Mouse (Mus musculus): Measurements from ENCODE around the gene Six1. TPM values are rescaled to one million over a fixed set of nuclear protein-coding genes. Genes with fewer than 3 reads are reported as not detected.

The Six1 gene
- total RNA-seq, 2 experiments from 2014 or later = not detected

DNA sequence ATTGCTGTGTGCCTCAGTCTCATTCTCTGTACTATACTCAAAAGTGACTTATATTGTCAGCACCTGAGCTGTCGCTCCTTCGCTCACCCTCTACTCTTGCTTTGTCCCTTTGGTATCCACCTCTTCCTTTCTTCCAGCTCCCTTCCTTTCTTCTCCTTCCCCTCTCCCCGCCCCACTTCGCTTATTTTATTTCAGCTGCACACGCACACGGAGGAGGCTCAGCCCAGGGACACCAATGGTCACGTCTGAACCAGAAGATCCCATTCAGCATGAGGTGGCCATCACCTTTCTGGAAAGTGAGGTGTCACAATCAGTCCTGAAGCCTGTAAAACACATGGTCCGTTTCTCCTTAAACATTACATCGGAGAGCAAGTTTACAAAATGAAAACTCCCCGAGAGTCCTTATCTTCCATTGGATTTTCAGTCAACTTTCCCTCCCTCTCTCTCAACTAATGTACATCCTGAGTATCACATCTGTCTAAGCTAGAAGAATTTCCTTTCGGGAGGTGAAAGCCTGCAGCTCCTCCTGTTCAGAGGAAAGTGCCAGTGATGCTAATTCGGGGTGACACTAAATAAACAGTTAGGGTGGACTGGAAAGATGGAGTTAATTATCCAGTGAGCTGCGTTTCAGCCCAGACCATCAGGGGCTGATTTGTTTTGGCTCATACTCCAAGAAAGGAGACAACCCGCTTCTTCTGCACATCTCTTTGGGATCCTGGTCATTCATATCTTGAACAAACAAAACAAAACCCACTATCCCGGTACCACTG, 2.7 kb downstream of the Six1 start:
- ATAC-seq (replicated peaks; ENCODE audit: low FRiP score, low TSS enrichment, poor library complexity, severe bottlenecking) = no peak

- ATAC-seq (replicated peaks; ENCODE audit: low FRiP score, low TSS enrichment, poor library complexity, severe bottlenecking) = no peak
Measured at GRCm38 (mm10) chr12:73050305-73050704, 3.4 kb downstream of the Six1 start.

DNA sequence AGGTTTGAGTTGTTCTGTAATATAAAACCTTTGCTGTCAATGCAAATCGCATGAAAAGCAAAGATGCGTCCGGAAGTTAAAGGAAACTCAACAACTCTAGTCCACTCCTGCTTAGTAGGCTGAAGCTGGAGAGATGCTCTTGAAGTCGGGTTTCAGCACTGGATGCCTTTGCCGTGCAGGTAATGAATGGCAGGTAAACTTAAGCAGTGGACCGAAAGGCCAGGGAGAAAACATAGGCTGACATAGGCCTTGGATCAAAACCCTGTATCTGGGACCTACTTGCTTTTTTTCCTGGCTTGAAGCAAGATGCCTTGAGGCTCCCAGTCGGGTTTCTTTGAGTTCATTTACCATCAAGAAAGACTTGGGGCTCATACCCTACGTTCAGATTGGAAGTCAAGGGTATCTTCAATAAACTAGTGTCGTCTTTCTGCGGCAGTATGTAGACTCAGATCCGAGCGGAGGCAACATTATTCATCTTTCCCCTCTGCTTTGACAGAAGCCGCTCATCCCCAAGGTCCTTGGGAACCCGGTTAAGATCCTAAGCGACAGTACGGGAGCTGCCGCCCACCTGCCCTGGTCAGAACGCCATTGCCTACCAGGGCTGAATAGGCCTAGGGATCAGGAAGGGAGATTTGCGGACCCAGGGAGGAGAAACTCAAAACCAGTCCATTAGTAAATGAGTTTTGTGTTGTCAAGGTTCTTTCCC, 4.0 kb downstream of the Six1 start:
- ATAC-seq (replicated peaks; ENCODE audit: low FRiP score, low TSS enrichment, poor library complexity, severe bottlenecking) = no peak

DNA sequence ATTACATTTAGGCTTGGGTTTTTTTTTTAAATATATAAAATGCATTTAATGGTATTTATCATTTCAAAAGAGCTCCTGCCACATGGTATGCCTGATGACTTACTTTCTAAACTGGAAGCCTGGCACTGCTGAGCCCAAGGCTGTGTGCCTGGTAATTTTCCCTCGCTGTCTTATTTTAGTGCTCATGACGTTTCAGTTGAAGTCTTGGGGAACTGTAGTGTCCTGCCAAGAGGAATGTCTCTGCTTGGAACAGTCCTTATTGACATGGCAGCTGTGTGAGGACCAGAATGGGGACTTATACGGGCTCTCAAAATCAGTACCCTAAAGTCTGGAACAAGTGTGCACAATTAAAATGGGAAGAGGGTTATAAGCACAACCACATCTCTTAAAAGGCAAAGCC, 5.2 kb downstream of the Six1 start:
- no peak for ATAC-seq (replicated peaks; ENCODE audit: low FRiP score, low TSS enrichment, poor library complexity, severe bottlenecking)

- ATAC-seq (replicated peaks; ENCODE audit: low FRiP score, low TSS enrichment, poor library complexity, severe bottlenecking) = no peak
Measured at GRCm38 (mm10) chr12:73047576-73047975, 6.1 kb downstream of the Six1 start.

GRCm38 (mm10) chr12:73046607-73047180, 7.0 kb downstream of the Six1 start:
- ATAC-seq (replicated peaks; ENCODE audit: low FRiP score, low TSS enrichment, poor library complexity, severe bottlenecking) = peak; percentile 75

- ATAC-seq (replicated peaks; ENCODE audit: low FRiP score, low TSS enrichment, poor library complexity, severe bottlenecking) = no peak
Measured at GRCm38 (mm10) chr12:73045724-73046606, 7.7 kb downstream of the Six1 start.

DNA sequence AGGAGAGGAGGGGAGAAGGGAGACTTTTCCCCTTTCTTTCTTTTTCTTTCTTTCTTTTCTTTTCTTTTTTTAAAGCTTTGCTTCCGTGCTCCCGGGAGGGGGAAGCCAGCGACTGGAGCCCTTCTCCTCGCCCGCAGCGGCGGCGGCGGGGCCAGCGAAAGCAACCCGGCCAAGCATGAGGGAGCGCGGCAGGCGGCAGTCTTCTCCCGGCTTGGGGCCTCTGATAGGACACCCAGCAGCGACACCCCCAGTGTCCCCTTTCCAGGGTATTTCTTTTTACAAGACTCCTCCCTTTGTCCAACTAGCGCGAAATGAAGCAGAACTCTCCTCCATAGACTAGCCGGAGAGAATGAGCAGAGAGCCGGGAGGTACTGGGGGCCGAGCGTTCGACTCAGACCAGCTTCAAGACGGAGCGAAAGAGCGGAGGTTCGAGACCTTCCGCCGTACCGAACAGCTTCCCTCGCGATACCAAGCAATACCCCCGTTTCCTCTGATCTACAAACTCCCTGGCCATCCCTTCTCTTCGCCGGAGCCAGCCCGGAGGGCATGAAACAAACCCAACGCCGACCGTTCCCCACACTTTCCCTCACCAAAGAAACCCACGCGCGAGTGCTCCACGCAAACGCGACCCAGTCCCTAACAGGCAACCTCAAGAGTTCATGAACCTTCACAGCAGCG, 8.5 kb downstream of the Six1 start:
- no peak for ATAC-seq (replicated peaks; ENCODE audit: low FRiP score, low TSS enrichment, poor library complexity, severe bottlenecking)

- ATAC-seq (replicated peaks; ENCODE audit: low FRiP score, low TSS enrichment, poor library complexity, severe bottlenecking) = no peak
Measured at GRCm38 (mm10) chr12:73044221-73045045, 9.3 kb downstream of the Six1 start.

DNA sequence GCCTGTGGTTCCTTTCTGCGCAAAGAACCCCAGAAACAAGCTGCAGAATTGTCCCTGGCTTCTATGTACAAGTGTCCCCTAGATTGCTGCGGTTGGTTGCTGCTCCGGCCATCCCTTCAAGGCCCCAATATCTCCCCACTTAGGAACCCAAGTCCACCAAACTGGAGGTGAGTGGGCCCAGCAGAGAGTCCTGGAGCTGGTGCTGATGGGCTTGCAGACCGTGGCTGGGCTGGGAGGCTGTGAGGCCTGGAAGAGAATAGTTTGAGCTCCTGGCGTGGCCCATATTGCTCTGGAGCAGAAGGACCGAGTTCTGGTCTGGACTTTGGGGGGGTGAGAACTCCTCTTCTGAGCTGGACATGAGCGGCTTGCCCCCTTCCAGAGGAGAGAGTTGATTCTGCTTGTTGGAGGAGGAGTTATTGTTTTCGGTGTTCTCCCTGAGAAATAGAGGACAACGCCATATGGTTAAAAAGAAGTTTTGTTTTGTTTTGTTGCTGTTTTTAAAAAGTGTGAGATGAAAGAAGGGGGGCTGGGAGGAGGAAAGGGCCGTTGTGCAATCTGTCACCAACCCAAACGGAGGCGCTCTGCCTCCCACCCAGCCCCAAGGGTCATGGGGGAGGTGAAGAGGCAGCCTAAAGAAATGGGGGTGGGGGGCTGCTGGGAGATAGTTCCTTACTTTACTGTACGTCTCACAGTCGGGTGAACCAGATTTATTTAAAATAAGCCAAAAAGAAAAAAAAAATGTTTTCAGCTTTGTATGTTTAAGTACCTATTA, 10.1 kb downstream of the Six1 start:
- ATAC-seq (replicated peaks; ENCODE audit: low FRiP score, low TSS enrichment, poor library complexity, severe bottlenecking) = no peak

- ATAC-seq (replicated peaks; ENCODE audit: low FRiP score, low TSS enrichment, poor library complexity, severe bottlenecking) = no peak
Measured at GRCm38 (mm10) chr12:73042903-73043302, 10.8 kb downstream of the Six1 start.

DNA sequence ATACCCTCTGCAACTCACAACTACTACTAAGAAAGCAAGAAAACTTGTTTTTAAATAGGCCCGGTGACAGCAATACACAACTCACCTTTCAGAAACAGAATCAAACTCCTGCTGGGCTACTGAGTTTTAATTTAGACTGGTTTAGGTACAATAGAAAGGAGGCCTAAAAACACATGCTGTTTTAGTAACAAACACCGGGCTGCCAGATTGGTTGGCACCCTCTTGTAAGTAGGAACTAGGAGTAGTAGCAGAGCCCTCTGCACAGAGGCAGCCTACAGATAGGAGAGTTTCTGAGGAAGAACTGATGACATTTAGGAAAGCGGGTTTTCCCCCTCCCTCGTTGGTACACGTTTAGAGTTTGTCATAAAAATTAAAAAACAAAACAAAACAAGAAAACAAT, 11.3 kb downstream of the Six1 start:
- ATAC-seq (replicated peaks; ENCODE audit: low FRiP score, low TSS enrichment, poor library complexity, severe bottlenecking) = no peak

DNA sequence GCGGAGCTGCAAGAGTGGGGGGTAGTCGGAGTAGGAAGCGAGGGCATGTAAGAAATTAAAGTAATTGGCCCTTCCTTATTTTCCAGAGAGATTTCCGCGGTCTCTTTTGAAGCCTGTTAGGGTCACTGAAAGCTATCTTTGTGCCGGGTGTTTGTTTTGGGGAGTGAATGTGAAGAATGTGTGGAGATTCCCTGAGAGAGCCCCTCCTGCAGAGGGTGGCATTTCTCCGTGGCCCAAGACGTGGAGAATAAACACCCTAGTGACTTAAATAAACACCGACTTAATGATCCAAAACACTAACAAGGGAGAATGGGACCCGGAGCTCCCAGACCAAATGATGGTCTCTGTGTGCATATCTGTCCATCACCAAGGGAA, 12.4 kb downstream of the Six1 start:
- ATAC-seq (replicated peaks; ENCODE audit: low FRiP score, low TSS enrichment, poor library complexity, severe bottlenecking) = no peak

DNA sequence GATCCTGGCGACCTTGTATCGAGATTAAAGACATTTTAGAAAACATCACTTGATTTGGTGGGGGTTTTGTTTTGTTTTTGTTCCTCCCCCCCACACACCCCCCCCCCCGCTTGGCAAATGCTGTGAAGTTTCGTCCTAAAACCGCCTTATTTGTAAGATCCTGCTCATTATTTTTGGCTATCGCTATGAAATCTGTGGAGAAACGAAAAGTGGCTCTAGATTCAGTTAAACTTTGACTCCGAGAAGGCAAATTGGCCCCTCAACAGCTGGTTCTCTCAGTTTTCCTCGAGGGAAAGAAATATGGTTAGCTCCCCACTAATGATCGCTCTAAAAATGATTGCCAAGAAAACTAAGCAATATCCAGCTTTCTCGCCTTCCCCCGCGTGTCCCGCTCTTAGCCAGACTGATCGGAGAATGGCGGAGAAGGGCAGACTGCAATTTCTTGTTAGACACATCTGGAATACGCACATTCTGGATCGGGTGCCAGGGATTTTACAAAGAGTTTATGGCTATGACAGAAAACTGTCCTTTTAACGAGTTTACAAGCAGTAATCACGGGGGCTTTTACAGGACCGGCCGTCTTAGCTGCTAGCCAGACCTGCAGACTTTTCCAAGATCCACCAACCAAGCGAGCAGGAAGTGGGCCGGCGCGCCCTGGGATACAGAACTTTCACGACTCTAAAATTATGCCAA, 13.0 kb downstream of the Six1 start:
- no peak for ATAC-seq (replicated peaks; ENCODE audit: low FRiP score, low TSS enrichment, poor library complexity, severe bottlenecking)

DNA sequence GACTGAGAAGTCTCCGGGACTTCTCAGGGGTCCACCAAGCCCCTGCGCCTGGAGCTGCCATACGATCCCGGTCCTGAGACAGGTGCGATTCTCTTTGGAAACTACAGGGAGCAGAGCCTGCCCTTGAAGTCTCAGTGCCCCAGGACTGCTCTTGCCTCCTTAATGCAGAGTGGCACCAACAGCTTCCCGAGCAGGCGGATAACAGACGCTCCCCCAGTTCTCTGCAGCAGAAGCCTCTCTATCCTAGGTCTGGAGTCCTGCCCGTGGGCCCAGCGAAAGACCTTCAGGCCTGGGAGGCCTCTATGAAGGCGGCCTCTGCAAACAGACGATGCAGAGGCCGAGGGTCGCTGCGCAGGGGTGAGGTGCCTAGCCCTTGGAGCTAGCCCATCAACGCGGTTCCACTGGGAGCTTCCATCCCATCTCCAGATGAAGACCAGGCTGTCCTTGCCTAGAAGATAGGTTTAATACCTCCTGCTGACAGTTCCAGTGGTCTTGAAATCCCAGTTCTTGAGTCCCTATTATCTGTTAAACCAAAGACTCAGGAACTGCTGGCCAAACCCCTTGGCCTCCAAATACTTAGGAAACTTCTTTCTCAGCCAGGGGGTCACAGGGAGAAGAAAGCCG, 13.6 kb downstream of the Six1 start:
- no peak for ATAC-seq (replicated peaks; ENCODE audit: low FRiP score, low TSS enrichment, poor library complexity, severe bottlenecking)

DNA sequence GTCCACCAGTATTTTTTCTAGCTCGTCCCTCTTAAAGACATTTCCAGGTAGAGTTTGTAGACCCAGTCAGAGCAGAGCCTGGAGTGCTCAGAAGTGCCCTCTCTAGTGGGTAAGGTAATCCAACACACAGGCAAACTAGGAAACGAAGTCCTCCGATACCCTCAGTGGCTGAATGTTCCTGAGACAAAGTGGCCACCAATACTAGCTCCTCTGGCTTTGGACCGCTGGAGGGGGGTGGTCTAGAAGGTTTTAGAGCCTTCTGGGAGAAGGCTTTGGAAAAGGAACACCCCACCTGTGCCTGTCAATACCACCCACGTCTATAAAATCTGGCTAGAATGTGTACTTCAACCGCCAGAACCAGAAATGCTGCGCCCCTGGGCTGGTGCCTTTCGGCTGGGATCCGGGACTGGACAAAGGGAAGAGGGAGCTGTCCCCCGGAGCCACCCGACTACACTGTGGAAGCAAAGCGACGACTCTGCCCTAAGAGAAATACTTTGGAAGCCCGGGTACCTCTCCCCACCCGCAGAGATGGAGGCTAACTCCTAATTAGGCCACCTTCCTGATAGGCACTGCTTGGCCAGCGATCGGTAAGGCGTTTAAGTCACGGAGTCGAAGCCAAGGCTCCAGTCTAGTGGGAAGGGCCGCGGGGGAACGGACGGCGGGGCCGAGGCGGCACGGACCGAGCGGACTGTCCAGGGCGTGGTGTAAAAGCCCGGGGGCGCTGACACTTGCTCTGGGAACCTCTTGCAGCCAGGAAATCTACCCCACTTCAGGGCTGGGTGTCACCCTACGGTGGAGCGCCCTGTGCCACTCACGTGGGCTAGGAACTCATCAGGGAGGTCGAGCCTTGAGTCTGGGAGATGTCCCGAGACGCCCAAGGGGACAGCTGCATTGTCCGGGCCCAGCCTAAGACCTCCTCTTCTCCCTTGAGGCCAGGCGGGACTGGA, 14.4 kb downstream of the Six1 start:
- no peak for ATAC-seq (replicated peaks; ENCODE audit: low FRiP score, low TSS enrichment, poor library complexity, severe bottlenecking)

Data from megakaryocyte-erythroid progenitor cell, adult 5-6 weeks (primary cell).